In the genomic region with DNA sequence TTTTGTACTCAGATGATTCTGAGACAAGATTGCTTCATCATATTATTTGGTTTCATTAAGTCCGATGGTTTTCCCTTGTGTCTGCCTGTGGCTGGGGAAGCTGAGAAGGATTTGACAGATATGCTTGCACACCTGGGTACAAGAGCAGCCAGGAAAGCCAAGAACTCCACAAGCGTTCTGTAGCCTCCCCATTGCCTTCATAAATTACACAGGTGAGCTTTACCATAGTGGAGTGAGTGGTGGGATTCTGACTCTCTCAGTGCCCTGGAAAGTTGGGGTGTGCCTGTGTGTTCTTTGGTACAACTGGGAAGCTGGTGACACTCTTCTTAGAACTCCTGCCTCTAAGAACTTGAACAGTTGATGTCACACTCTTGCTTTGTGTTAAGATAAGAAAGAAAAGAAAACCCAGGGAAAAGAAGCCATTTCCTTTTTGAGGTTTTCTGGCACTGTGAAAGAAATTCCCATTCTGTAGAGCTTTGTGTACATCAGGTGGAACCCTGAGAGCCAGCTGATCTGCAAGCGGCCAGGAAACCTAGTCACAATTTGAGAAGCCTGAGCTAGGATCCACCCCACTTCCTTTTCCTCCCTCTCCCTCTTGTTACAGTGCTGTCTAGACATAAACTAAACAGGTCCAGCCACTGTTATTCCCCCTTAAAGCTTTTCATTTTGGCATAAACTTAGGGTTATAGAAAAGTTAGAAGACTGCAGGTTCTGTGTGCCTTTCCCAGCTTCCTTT, we compare ENCODE assay signal across 15 mouse cellular contexts. TPM values are rescaled to one million over a fixed set of nuclear protein-coding genes. Genes with fewer than 3 reads are reported as not detected.
DNase-seq lines count a peak whose midpoint lies in the region; ATAC-seq and TF ChIP-seq lines count a peak whose summit lies in the region.
"Had no signal": no experiment of that assay in that cellular context is flagged by ENCODE, and none has a peak within 500 bp of the region (broad histone marks: within the 10 kb centered on the region; RNA-seq: fewer than 3 reads in every experiment).

No protein-coding gene starts in this region.

- peak; percentile 88 for DNase-seq in heart, adult 11 months
- DNase-seq in heart, adult 9 months (ENCODE audit: low spot score in 2 of 2), result no peak
- DNase-seq in hindbrain, postnatal 0 days (ENCODE audit: low spot score), result no peak
- peak; percentile 23 for DNase-seq in thymus, postnatal 0 days (ENCODE audit: low spot score)
- no peak for DNase-seq in thymus, postnatal 4 days
- no peak for DNase-seq in right cerebral cortex, adult 18-20 months
- DNase-seq: B cell, adult 2 months; cerebellum, adult 9-11 months; kidney, postnatal 10 days had no signal

- no peaks in the 10 kb centered on the region for H3K27me3 ChIP-seq in hindbrain, postnatal 0 days (ENCODE audit: insufficient read depth, low read length)
- no peaks in the 10 kb centered on the region for H3K27me3 ChIP-seq in hindbrain, embryonic 16.5 days (replicated peaks; ENCODE audit: control insufficient read depth, insufficient read depth, low read length)
- H3K27me3 ChIP-seq: embryonic facial prominence, embryonic 15.5 days; forebrain, embryonic 12.5 days; limb, embryonic 15.5 days; neural tube, embryonic 12.5 days had no signal

- 65% methylated on average over 3 of the region's 3 CpGs for WGBS in hindbrain, postnatal 0 days
- 81% methylated on average over 3 of the region's 3 CpGs for WGBS in hindbrain, embryonic 16.5 days

- TF ChIP-seq CTCF in hindbrain, postnatal 0 days (IDR thresholded peaks at IDR 0.05; ENCODE audit: low read depth), result no peak

- H3K9ac ChIP-seq in hindbrain, postnatal 0 days (replicated peaks; ENCODE audit: low read length), result no peak overlapping the region
- no peak overlapping the region for H3K9ac ChIP-seq in hindbrain, embryonic 16.5 days (ENCODE audit: low read depth, low read length)
- H3K9ac ChIP-seq: embryonic facial prominence, embryonic 15.5 days; forebrain, embryonic 12.5 days; limb, embryonic 15.5 days; neural tube, embryonic 12.5 days had no signal

- ATAC-seq in hindbrain, postnatal 0 days, result no peak
- ATAC-seq in hindbrain, embryonic 16.5 days, result no peak
- ATAC-seq: intestine, embryonic 16.5 days had no signal

- H3K4me2 ChIP-seq in hindbrain, postnatal 0 days (ENCODE audit: low read depth, low read length), result no peak overlapping the region
- H3K4me2 ChIP-seq in hindbrain, embryonic 16.5 days (ENCODE audit: low read length), result no peak overlapping the region
- H3K4me2 ChIP-seq: embryonic facial prominence, embryonic 15.5 days; forebrain, embryonic 12.5 days; limb, embryonic 15.5 days; neural tube, embryonic 12.5 days had no signal

- no peaks in the 10 kb centered on the region for H3K36me3 ChIP-seq in hindbrain, postnatal 0 days (ENCODE audit: insufficient read depth, low read length)
- H3K36me3 ChIP-seq in hindbrain, embryonic 16.5 days (ENCODE audit: control insufficient read depth, insufficient read depth, low read length), result no peaks in the 10 kb centered on the region
- H3K36me3 ChIP-seq: forebrain, embryonic 12.5 days; limb, embryonic 15.5 days; neural tube, embryonic 12.5 days had no signal

- H3K27ac ChIP-seq in hindbrain, postnatal 0 days, result 0 out of 2 replicates have a peak overlapping the region, but pooled peaks have one; percentile 4
- H3K27ac ChIP-seq in hindbrain, embryonic 16.5 days (ENCODE audit: low read depth, low read length), result no peak overlapping the region
- H3K27ac ChIP-seq: embryonic facial prominence, embryonic 15.5 days; forebrain, embryonic 12.5 days; limb, embryonic 15.5 days; neural tube, embryonic 12.5 days had no signal

- H3K9me3 ChIP-seq in hindbrain, postnatal 0 days (ENCODE audit: low read length), result no peaks in the 10 kb centered on the region
- H3K9me3 ChIP-seq in hindbrain, embryonic 16.5 days (ENCODE audit: control insufficient read depth, low read length), result no peaks in the 10 kb centered on the region
- H3K9me3 ChIP-seq: embryonic facial prominence, embryonic 15.5 days; forebrain, embryonic 12.5 days; limb, embryonic 15.5 days; neural tube, embryonic 12.5 days had no signal

- H3K4me3 ChIP-seq in hindbrain, postnatal 0 days (ENCODE audit: low read length), result no peak overlapping the region
- no peak overlapping the region for H3K4me3 ChIP-seq in hindbrain, embryonic 16.5 days (ENCODE audit: low read length)
- H3K4me3 ChIP-seq: embryonic facial prominence, embryonic 15.5 days; forebrain, embryonic 12.5 days; limb, embryonic 15.5 days; neural tube, embryonic 12.5 days had no signal

- 0 out of 2 replicates have a peak, but pooled peaks cover 6% of the 10 kb centered on the region for H3K4me1 ChIP-seq in hindbrain, postnatal 0 days (ENCODE audit: insufficient read depth, low read length)
- H3K4me1 ChIP-seq in hindbrain, embryonic 16.5 days (ENCODE audit: control insufficient read depth, insufficient read depth, low read depth, low read length), result peaks cover 4% of the 10 kb centered on the region

RNA-seq across cellular contexts. Expression of a gene that starts 9.6 kb away (rescaled TPM):
- 37.6 and 42.4 TPM in 2 replicates for total RNA-seq in hindbrain, postnatal 0 days (2014; rRNA removed)
- 4.7 and 7.8 TPM in 2 replicates for polyA plus RNA-seq in hindbrain, postnatal 0 days (2015; fragmentation: Nextera tagmentation; extraction: Ambion mirVana)
- polyA plus RNA-seq in hindbrain, embryonic 16.5 days (2015; fragmentation: Nextera tagmentation; extraction: Ambion mirVana), result 8.6 and 9.2 TPM in 2 replicates
- 9.8 and 17.5 TPM in 2 replicates for polyA plus RNA-seq in thymus, postnatal 0 days (2015; fragmentation: Nextera tagmentation; extraction: Ambion mirVana)

Comparison
In these comparisons a context has a peak if more than half of its experiments do, and no peak if none do; other contexts are left out.
1. DNase-seq: peak in heart, adult 11 months (single experiment) and thymus, postnatal 0 days (single experiment); none in heart, adult 9 months (0 of 2), hindbrain, postnatal 0 days (single experiment), thymus, postnatal 4 days (single experiment) and right cerebral cortex, adult 18-20 months (single experiment).